Mouse (Mus musculus): ENCODE data around the gene Neil1. TPM values are rescaled to one million over a fixed set of nuclear protein-coding genes. Genes with fewer than 3 reads are reported as not detected.

The Neil1 gene
- total RNA-seq (2021): 1 to 10 TPM; 8.8 to 9.3 TPM

DNA sequence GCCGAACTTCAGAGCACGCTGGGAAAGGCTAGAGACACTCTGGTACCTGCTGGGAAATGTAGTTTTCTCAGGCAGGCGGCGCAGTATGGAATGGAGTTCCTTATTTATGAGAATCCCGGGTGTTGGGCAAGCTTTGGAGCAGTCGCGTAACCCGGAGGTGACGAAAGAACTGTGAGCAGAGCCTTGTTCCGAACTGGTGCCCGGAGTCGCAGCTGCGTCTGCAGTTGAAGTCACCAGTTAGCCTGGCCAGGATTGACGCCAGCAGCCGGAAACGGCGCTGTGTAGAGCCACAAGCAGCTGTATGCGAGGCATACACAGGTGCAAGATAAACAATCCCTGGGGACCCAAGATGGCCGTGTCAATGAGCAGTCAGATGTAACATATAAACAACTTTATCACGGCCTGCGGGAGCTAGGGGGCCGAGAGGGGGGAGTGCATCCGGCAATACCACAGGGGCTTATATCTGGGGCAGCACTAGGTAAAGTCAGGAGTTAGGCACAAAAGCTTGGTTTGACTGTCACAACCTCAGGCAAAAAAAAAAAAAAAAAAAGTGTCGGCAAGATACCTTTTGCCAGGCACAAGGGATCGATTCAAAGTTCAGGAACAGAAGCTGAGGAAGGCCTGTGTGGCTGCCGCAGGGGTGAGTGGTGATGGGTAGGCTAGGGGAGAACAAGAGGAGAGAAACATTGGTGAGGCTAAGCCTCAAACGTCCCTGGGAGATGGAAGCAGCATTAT, at the start of gene Neil1:
Neil1 (minus strand) TSS at position 162 of the 735 bp plus-strand sequence.
- DNase-seq (ENCODE audit: extremely low spot score in 1 of 2, low spot score in 1 of 2): peak; percentile 72 to 76

DNA sequence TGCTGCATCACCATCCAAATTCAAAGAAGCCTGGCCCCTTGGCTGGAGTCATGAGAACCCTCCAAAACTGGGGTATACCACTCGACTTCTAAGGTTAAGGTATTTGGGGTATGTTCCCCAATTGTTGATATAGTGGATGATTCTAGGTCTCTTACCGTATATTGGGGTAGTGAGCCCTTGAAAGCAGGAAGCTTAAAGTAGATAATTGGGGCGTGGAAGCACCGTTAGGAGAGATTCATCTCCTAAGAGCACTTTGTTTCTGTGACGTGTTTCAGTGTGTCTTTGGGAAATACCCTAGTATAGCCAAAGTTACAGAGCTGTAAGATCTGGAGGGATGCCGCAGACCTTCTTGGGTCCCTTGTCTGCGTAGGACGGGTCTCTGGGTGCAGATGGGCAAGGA, 49.3 kb upstream of the Neil1 start:
- no peak for DNase-seq (ENCODE audit: extremely low spot score in 1 of 2, low spot score in 1 of 2)

DNA sequence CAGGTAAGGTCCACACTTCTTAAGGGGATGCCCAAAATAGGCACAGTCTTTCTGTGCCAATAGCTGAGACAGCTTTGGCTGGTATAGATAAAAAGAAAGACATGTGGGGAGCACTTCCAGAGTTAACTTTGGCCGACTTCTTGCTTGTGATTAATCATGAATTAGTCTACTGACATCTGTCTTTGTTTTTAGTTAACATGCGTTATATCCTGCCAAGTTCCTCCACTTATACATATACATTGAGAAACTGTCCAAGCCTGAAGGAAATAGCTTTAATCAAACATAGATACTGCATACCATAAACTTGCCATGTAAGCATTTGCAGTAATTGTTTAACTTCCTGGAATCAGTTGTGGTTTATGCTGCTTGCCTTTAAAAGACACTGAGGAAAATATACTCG, 48.6 kb upstream of the Neil1 start:
- DNase-seq (ENCODE audit: extremely low spot score in 1 of 2, low spot score in 1 of 2): no peak

DNA sequence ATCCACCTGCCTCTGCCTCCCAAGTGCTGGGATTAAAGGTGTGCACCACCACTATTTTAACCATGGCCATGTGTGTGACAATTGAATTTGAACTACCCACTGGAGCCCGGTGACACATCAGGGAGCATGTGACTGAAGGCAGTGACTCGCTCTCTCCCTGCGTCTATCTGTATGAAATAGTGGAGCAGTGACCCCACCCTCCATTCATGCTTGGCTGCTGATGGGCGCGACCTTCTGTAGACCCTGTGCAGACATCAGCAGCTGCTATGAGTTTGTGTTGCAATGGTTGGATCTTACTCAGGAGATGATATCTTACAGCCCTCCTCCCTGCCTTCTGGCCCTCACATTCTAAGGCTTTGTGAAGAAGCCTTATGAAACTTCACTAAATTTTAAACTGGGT, 20.3 kb upstream of the Neil1 start:
- no peak for DNase-seq (ENCODE audit: extremely low spot score in 1 of 2, low spot score in 1 of 2)

DNA sequence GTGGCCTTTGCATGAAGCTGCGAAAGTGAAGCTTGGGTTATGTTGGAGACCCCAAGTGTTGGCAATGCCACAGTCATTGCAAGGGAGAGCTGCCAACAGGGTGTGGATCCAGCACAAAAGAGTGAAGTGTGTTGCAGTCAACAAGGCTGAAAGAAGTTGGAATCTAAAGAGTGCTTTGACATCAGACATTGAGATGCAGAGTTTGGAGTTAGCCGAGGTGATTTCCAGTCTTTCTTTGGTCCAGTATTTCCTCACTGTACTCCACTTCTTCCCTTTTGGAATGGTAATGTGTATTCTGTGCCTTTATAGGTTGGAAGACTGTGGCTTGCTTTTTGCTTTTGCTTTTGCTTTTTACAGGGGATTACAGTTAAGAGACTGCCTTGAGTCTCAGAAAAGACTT, 18.1 kb upstream of the Neil1 start:
- no peak for DNase-seq (ENCODE audit: extremely low spot score in 1 of 2, low spot score in 1 of 2)

DNA sequence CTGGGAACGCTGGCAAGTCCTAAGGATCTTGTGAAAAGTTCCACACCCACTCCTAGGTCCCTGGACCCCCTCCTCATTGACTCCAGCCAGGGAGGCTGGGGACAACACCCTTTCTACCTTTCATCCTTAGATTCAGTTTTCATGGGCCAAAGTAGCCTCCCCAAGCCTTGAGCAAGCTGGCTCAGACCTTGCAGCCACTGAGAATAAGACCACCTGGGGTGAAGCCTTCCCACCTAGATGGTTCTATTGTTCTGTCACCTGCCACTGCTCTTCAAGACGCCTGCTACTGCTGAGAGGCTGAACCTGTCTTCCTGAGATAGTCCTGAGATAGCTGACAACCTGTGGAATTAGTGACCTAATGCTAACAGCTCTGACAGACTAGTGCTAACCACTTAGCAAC, 15.0 kb upstream of the Neil1 start:
- no peak for DNase-seq (ENCODE audit: extremely low spot score in 1 of 2, low spot score in 1 of 2)

DNA sequence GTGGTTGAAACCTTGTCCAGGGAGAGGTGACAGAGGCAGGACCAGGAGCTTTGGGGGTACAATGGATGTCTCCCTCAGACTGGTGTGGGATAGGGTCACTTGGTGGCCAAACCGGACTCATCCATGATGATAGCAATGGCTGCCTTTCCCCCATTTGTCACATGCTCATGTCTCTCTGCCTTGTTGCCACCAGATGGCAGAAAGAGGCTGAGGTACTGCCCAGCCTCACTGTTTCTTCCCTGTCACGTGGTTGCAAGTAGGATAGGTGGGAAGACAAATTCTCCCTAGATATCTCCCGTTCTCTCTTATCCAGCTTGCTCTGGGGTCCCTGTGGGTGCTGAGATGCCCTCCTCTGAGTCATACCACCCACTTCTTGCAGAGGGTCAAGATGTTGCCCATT, 14.4 kb upstream of the Neil1 start:
- DNase-seq (ENCODE audit: extremely low spot score in 1 of 2, low spot score in 1 of 2): no peak

DNA sequence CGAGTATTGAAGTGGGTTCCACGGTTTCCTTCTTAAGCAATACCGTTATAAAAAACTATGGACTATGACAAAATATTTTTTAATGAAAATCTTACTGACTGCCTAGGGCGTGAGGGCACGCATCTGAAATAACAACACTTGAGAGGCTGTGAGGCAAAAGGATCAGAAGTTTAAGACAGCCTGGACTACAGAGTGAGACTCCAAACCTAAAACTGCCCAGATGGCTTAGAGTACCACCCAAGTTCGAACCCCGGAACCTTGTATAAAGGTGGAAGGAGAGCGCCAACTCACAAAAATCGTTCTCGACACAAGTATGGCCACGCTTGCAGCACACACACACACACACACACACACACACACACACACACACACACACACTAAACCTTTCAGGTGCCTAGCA, 10.4 kb upstream of the Neil1 start:
- DNase-seq (ENCODE audit: extremely low spot score in 1 of 2, low spot score in 1 of 2): no peak

DNA sequence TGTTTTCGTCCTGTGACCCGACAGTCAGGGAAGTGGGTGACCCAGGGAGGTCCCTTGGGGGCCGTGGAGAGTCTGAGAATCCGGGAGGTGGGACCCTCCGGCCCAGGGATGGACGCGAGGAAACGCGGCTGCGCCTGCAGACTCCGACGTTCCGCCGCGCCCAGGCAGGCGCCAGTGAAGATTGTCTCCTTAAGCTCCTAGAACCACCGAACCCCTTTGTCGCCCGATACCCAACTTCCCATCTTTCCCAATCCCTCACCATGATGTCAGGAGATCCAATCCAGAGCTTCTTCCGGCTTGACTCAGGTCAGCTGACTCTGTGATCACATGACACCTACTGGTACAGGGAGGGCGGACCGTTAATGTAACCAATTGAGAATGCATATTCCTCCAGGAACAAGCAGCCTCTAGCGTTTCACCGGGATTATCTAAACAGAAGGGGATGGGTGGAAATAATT, 9.9 kb upstream of the Neil1 start, which contains the start of gene Commd4:
Commd4 (minus strand) TSS at position 319 of the 458 bp plus-strand sequence.
- peak; percentile 60 to 89 for DNase-seq (ENCODE audit: extremely low spot score in 1 of 2, low spot score in 1 of 2)

DNA sequence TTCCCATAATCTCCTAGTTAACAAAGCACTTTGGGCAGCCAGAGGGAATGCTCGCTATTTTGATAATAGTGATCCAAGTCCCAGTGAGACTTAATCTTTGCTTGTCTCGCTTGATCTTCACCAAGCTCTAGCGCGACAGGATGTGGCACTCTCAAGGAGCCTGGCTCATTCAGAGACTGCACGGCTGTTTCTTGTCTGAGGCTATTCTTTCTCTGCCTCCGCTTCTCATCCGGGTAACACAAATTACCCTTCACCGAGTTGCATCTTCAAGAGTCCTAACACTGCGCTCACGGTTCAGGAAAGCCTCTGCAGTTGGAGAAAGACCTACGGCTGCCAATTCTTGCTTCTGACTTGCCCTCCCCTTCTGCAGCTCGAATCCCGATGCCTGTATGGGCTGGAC, 9.4 kb upstream of the Neil1 start:
- DNase-seq (ENCODE audit: extremely low spot score in 1 of 2, low spot score in 1 of 2): no peak

DNA sequence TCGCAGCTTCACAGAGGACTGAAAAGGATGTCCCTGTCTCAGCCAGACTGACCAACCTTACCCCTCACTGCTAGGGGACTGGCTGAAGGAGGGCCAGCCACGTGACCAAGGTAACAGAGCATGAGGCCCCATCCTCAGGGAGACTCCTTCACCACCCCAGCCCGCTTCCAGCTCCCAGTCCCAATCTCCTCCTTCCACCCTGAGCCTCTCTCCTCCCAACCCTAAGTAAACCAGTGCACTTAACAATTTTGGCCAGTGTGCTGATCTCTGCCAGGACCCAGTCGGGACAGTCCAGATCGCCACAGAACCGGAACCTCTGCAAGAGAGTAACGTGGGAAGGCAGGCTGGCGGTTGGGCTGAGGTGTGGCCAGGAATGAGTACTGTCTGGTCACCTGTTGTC, 8.7 kb upstream of the Neil1 start:
- DNase-seq (ENCODE audit: extremely low spot score in 1 of 2, low spot score in 1 of 2): no peak

DNA sequence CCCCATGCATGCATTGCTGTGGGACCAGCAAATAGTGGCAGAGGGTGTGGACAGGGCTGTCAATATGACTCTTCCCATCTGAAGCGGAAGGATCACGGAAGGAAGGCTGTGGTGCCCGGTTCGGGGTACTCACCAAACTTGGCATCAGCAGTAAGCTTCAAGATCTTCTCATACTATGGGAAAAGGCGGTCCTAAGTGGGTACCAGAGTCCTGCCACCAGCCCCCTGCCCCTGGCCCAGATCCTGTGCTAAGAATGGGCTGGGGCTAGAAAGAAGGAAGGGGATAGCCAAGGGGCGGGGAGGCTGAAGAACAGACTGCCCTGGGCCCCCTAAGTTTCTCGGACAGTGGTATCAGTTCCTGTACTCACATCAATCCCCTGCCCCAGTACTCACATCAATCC, 8.3 kb upstream of the Neil1 start:
- DNase-seq (ENCODE audit: extremely low spot score in 1 of 2, low spot score in 1 of 2): no peak

DNA sequence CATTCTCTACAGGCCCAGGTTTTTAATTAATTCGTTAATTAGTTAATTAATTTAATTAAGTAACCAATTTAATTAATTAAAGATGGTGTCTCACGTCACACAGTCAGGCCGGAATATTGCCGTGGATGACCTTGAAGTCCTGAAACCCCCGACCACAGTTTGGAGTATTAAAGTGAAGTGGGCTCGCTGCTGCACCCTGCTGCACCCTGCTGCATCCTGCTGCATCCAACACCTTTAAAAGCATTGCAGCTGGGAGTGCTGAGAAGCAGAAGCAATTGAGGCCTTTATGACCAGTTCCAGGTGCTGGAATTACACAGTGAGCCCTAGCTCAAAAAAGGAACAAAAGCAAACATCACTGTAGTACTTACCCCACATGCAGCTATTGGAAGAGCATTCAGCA, 4.2 kb upstream of the Neil1 start:
- no peak for DNase-seq (ENCODE audit: extremely low spot score in 1 of 2, low spot score in 1 of 2)

DNA sequence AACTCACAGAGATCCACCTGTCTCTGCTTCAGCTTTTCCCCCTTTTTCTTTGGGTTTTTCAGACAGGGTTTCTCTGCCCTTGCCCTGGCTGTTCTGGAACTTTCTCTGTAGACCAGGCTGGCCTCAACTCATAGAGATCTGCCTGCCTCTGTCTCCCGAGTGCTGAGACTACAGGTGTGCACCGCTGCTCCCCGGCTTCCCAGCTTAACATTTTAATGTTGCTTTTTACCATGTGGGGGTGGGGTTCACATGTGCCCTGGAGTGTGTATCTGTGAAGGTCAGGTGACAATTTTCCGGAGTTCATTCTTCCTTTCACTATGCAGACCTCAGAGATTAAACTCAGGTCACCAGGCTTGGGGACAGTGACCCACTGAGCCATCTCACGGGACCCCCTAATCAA, 2.1 kb upstream of the Neil1 start:
- DNase-seq (ENCODE audit: extremely low spot score in 1 of 2, low spot score in 1 of 2): no peak

DNA sequence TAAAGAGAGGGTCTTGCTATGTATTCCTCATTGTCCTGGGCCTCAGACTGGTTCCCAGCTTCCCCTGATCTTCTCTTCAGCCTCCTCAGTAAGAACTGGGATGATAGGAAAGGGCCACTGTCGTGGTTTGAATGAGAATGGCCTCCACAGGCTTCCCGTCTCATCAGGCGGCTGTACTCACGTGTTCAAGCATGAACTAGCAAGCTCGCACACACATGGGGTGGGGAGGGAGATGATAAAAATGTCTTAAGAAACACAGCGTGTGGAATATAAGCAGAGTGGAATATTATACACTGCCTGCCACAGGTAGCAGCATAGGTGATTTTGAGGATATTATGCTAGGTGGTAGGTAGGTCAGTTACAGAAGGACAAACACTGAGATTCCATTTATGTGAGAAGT, 916 bp upstream of the Neil1 start:
- DNase-seq (ENCODE audit: extremely low spot score in 1 of 2, low spot score in 1 of 2): no peak

DNA sequence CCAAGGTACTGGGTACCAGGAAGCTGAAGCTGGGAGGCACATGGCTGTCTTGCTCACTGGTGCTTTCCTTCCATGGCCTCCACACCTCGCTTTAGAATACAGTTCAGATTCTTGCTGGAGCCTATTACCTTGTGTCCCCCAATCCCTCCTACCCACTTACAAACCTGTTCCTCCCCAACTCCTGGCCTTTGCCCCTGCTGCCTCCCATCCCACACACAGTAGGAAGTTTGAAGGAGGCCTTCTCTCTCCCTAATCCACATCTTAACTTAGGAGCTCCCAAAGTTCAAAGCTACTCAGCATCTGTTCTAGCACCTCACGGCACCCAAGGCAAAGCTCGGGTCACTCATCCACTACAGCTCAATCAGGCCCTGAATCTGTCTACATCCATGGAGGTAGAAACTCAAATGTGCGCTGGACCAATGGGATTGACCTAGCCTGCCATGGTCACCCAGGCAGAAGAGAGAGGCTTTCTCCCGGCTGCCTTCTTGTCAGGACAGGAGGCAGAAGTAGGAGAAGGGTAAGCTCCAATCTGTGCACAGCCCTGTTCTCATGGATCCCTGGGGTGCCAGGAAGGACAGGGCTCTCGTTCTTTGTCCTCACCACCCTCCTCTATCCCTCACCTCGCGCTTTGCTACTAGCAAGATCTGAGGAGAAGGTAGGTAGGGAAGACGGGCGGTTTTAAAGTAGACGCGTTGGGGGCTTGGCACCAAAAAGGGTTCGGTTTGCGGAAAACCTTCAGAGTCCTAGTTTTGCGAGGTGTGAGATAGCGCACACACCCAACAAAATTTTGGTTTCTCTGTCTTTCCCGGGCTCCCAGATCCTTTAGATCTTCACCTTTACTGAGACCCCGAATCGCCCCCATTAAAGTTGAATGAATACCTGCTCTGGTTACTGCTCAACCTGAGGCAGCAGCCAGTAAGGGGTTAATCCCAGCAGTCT, 631 bp downstream of the Neil1 start:
- peak in 1 of 2 experiments; percentile 25 for DNase-seq (ENCODE audit: extremely low spot score in 1 of 2, low spot score in 1 of 2)

DNA sequence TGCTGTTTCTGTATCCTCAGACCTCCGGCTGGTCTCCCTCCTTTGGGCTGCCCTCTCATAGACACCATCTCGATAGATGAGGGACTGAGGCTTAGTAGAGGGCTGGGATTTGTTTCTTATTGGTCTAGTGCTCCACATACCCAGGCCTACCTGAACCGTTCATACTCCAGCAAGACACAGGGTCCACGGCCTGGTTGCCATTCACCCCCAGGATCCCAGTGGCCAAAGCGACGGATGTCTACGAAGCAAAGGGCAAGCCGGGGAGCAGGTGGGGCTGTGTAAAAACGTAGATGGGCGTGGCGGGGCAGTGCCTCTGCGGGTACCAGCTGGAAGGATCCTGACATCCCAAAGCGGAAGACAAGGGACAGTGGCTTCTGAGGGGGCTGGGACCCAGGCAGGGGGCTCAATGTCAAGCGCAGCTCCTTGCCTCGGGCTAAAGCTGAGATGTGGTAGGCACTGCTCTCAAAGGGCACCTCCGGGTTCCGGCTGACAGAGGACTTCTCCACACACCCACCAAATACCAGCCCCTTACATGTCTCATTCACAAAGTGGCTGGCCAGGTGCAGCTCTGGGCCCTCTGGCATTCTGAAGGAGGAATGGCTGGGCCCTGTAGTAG, 1.5 kb downstream of the Neil1 start:
- DNase-seq (ENCODE audit: extremely low spot score in 1 of 2, low spot score in 1 of 2): no peak

DNA sequence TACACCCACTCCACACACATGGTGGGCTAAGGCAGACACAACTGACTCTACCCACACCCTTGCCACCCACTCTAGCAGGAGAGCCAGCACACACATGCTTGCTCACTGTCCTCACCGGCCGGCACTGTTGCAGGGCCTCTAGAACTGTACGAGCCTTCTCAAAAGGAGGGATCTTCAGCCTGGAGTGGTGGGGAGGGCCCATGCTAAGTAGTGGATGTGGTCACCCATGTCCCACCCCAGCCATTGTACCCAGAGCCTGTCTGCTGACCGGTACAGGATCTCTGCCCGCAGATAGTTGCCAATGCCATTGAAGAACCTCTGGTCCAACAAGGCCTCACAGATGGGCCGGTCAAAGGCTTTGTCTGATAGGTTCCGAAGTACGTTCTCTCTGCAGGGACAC, 3.3 kb downstream of the Neil1 start:
- no peak for DNase-seq (ENCODE audit: extremely low spot score in 1 of 2, low spot score in 1 of 2)

DNA sequence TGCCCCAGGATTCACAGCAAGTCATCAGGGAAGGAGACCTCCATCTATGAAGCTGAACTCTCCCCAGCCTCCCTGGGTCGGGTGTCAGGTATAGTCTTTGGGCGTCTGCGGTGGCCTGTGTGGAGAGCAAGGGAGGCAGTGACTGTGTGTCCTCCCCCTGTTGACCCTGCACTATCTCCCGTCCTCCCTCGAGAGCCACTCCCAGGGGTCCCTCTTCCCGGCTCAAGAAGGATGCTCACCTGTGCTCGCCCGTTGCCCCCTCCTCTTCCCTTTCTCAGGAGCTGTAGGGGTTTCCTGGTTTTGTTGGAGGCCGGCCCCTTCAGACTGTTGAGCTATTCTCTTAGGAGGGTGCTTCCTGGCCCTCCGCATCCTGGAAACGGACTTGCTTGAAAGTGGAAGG, 4.9 kb downstream of the Neil1 start:
- no peak for DNase-seq (ENCODE audit: extremely low spot score in 1 of 2, low spot score in 1 of 2)

DNA sequence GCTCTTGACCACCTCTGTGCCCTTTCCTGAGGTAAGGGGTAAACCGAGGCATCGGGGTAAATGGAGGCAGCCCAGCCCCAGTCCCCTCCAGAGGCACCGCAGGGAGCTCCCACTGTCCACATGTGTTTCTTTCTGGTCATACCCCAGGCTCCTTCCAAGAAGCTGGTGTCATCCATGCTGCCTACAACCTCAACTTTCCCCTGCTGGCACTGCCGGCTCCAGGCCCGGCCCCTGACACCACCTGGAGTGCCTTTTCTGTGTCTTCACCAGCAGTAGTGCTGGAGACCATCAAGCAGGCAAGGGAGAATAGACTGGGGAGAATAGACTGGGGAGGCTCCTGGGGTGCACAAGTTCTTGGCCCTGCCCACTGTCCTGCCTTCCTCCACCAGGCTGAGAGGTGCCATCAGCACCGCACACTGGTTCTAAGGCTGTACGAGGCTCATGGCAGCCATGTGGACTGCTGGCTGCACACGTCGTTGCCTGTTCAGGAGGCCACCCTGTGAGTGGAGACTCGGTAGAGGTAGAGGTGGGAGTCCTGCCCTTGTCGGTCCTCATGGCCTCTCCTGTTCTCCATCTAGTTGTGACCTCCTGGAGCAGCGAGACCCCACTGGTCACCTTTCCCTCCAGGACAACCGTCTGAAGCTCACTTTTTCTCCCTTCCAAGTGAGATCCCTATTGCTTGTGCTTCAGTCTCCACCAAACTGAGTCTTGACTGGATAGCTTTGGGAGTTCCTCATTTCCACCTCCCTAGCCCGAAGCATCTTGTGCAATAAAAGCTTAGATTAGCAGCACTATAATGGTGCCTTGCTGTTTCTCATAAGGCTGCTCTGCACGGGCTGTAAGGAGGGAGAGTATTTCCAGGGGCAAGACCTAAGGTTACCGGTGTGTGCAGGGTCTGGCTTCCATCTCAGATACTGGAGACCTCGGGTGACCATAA, 6.4 kb downstream of the Neil1 start:
- no peak for DNase-seq (ENCODE audit: extremely low spot score in 1 of 2, low spot score in 1 of 2)

All from layer of hippocampus, postnatal 25 days (tissue).